9 mouse cellular contexts compared by ENCODE assay signal in the genomic region with DNA sequence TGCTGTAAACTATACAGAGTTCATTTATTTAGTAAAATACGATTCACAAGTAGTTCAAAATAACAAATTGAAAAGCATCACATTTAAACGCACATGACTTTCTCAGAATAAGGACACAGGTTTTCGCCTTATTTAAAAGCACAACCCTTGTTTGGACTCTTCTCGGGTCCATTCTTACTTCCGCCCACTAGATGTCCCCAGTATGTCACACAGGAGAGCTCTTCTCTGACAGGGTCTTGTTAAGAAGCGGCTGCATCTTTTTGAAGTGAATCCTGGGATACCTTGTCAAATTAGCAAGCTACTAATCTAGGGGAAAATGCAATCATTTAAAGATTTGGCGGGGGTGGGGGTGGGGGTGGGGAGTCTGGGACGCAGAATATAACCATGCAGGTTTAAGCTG.
DNase-seq lines count a peak whose midpoint lies in the region; ATAC-seq and TF ChIP-seq lines count a peak whose summit lies in the region.
"Had no signal": no experiment of that assay in that cellular context is flagged by ENCODE, and none has a peak within 500 bp of the region (broad histone marks: within the 10 kb centered on the region; RNA-seq: fewer than 3 reads in every experiment).

No protein-coding gene starts in this region.

- no peaks in the 10 kb centered on the region for H3K27me3 ChIP-seq in kidney, adult 2 months (replicated peaks; ENCODE audit: control insufficient read depth, insufficient read depth, low read length)
- no peaks in the 10 kb centered on the region for H3K27me3 ChIP-seq in kidney, embryonic 14.5 days (ENCODE audit: control insufficient read depth, insufficient read depth, low read length)
- peaks cover 4% of the 10 kb centered on the region; the same call in 1 of the 2 replicates for H3K27me3 ChIP-seq in embryonic facial prominence, embryonic 14.5 days (replicated peaks; ENCODE audit: control insufficient read depth, insufficient read depth, low read length)
- H3K27me3 ChIP-seq: stomach, embryonic 15.5 days had no signal

- H3K36me3 ChIP-seq in kidney, adult 2 months (ENCODE audit: control insufficient read depth, insufficient read depth, low read length) = no peaks in the 10 kb centered on the region
- H3K36me3 ChIP-seq in kidney, embryonic 14.5 days (ENCODE audit: control insufficient read depth, insufficient read depth, low read length) = no peaks in the 10 kb centered on the region
- H3K36me3 ChIP-seq in embryonic facial prominence, embryonic 14.5 days (ENCODE audit: control insufficient read depth, insufficient read depth, low read length) = no peaks in the 10 kb centered on the region
- H3K36me3 ChIP-seq: stomach, embryonic 15.5 days had no signal

- no peak overlapping the region for H3K4me2 ChIP-seq in kidney, embryonic 14.5 days (replicated peaks; ENCODE audit: low read depth, low read length)
- H3K4me2 ChIP-seq in embryonic facial prominence, embryonic 14.5 days (ENCODE audit: low read depth, low read length) = 0 out of 2 replicates have a peak overlapping the region, but pooled peaks have one; percentile 19
- H3K4me2 ChIP-seq: stomach, embryonic 15.5 days had no signal

- TF ChIP-seq POLR2A in kidney, adult 2 months (IDR thresholded peaks at IDR 0.05; ENCODE audit: low read depth, low read length) = no peak

- ATAC-seq in kidney, embryonic 14.5 days (ENCODE audit: low FRiP score, low TSS enrichment) = no peak
- no peak for ATAC-seq in embryonic facial prominence, embryonic 14.5 days (ENCODE audit: low read depth)

- no peak overlapping the region for H3K4me3 ChIP-seq in kidney, adult 2 months (ENCODE audit: insufficient read depth, low read depth, low read length)
- no peak overlapping the region for H3K4me3 ChIP-seq in kidney, embryonic 14.5 days (ENCODE audit: low read length)
- no peak overlapping the region for H3K4me3 ChIP-seq in embryonic facial prominence, embryonic 14.5 days (ENCODE audit: low read depth, low read length)
- H3K4me3 ChIP-seq: stomach, embryonic 15.5 days had no signal

- TF ChIP-seq CTCF in kidney, adult 2 months (conservative IDR thresholded peaks at IDR 0.05; ENCODE audit: insufficient read depth, insufficient read length, low read depth, low read length) = peak; percentile 43

- no peaks in the 10 kb centered on the region for H3K9me3 ChIP-seq in kidney, embryonic 14.5 days (ENCODE audit: control insufficient read depth, low read length)
- H3K9me3 ChIP-seq in embryonic facial prominence, embryonic 14.5 days (ENCODE audit: control insufficient read depth, low read length) = no peaks in the 10 kb centered on the region
- H3K9me3 ChIP-seq: stomach, embryonic 15.5 days had no signal

- 8% methylated on average over 8 of the region's 8 CpGs for WGBS in kidney, adult 2 months
- 8% methylated on average over 8 of the region's 8 CpGs for WGBS in kidney, embryonic 14.5 days
- WGBS in embryonic facial prominence, embryonic 14.5 days = 7% methylated on average over 8 of the region's 8 CpGs

- H3K4me1 ChIP-seq in kidney, adult 2 months (ENCODE audit: control insufficient read depth, insufficient read depth, low read length) = no peaks in the 10 kb centered on the region
- no peaks in the 10 kb centered on the region for H3K4me1 ChIP-seq in kidney, embryonic 14.5 days (ENCODE audit: control insufficient read depth, insufficient read depth, low read length)
- peaks cover 4% of the 10 kb centered on the region; the same call in 1 of the 2 replicates for H3K4me1 ChIP-seq in embryonic facial prominence, embryonic 14.5 days (ENCODE audit: control insufficient read depth, insufficient read depth, low read length)
- H3K4me1 ChIP-seq: stomach, embryonic 15.5 days had no signal

- no peak overlapping the region for H3K9ac ChIP-seq in kidney, embryonic 14.5 days (ENCODE audit: low read depth, low read length)
- H3K9ac ChIP-seq in embryonic facial prominence, embryonic 14.5 days (ENCODE audit: low read depth, low read length) = no peak overlapping the region
- H3K9ac ChIP-seq: stomach, embryonic 15.5 days had no signal

- DNase-seq in kidney, adult 2 months = peak; percentile 28
- DNase-seq in NIH3T3 (ENCODE audit: low read depth) = peak; percentile 73
- peak; percentile 66 for DNase-seq in embryonic facial prominence, embryonic 14.5 days (ENCODE audit: low spot score)
- DNase-seq in lung, postnatal 10 days = peak; percentile 46
- DNase-seq in ovary, postnatal 36 days (ENCODE audit: low spot score) = no peak
- DNase-seq in adrenal gland, postnatal 25 days = no peak
- DNase-seq in thymus, postnatal 36 days = no peak

- H3K27ac ChIP-seq in kidney, adult 2 months (ENCODE audit: insufficient read depth, low read depth, low read length) = no peak overlapping the region
- H3K27ac ChIP-seq in kidney, embryonic 14.5 days (ENCODE audit: low read depth, low read length) = no peak overlapping the region
- H3K27ac ChIP-seq in embryonic facial prominence, embryonic 14.5 days (replicated peaks; ENCODE audit: low read depth, low read length) = no peak overlapping the region
- H3K27ac ChIP-seq: stomach, embryonic 15.5 days had no signal

Comparison
In these comparisons a context has a peak if more than half of its experiments do, and no peak if none do; other contexts are left out.
1. DNase-seq: peak in kidney, adult 2 months (single experiment), NIH3T3 (single experiment), embryonic facial prominence, embryonic 14.5 days (single experiment) and lung, postnatal 10 days (single experiment); none in ovary, postnatal 36 days (single experiment), adrenal gland, postnatal 25 days (single experiment) and thymus, postnatal 36 days (0 of 2).